Mouse (Mus musculus) forebrain, embryonic 16.5 days (tissue): ENCODE measurements at regions not wholly inside any gene's neighbourhood (a gene's known extent, or its start where the extent isn't known, plus 50 kb on each side); places are given as distances from the start of the nearest gene placed in this dataset.

Experiments
- ATAC-seq: fragments of 200-750 bp; cut with Nextera tagmentation; 2 replicates; pipeline ENCODE4 v1.8.0; 2017; ENCODE audit warnings: mild to moderate bottlenecking, moderate library complexity
- H3K27ac ChIP-seq: fragments of 300-500 bp; sonication (generic); 2 replicates; pipeline ENCODE4 v1.5.1; 2014; ENCODE audit warnings: low read length, control low read depth
- H3K27me3 ChIP-seq: fragments of 300-500 bp; sonication (generic); replicated peaks from 2 replicates; pipeline ENCODE4 v1.6.1; 2014; ENCODE audit warnings: low read length; ENCODE audit not compliant: control insufficient read depth, insufficient read depth
- H3K36me3 ChIP-seq: fragments of 300-500 bp; sonication (generic); 2 replicates; pipeline ENCODE4 v1.6.1; 2014; ENCODE audit not compliant: control insufficient read depth, insufficient read depth
- H3K4me1 ChIP-seq: fragments of 300-500 bp; sonication (generic); replicated peaks from 2 replicates; pipeline ENCODE4 v1.6.1; 2014; ENCODE audit warnings: low read length; ENCODE audit not compliant: control insufficient read depth, insufficient read depth
- H3K4me2 ChIP-seq: fragments of 300-500 bp; sonication (generic); 2 replicates; pipeline ENCODE4 v1.6.1; 2014; ENCODE audit warnings: mild to moderate bottlenecking, low read length, control low read depth
- H3K4me3 ChIP-seq: fragments of 300-500 bp; sonication (generic); replicated peaks from 2 replicates; pipeline ENCODE4 v1.5.1; 2014; ENCODE audit warnings: mild to moderate bottlenecking, low read length, control low read depth
- H3K9ac ChIP-seq: fragments of 300-500 bp; sonication (generic); replicated peaks from 2 replicates; pipeline ENCODE4 v1.6.1; 2014; ENCODE audit warnings: low read depth, low read length, control low read depth
- H3K9me3 ChIP-seq: fragments of 300-500 bp; sonication (generic); 2 replicates; pipeline ENCODE4 v1.6.1; 2016; ENCODE audit warnings: low read length; ENCODE audit not compliant: control insufficient read depth
- WGBS: fragments of 180-500 bp; shearing (Covaris S2); extraction: QIAGEN DNeasy Blood & Tissue Kit; methylation state at CpG from one replicate; pipeline ENCODE4 v1.1.7; 2014; 5-methylcytosine and 5-hydroxymethylcytosine counted together

GRCm38 (mm10) chr8:12521636-12522035 lies 51.2 kb upstream of the Spaca7 start:
- Histone ChIP-seq H3K36me3 (no peaks in the 10 kb centered on the region), H3K4me1 (no peaks in the 10 kb centered on the region; the same call in 1 of the 2 replicates), H3K27ac (no peak overlapping the region), H3K27me3 (no peaks in the 10 kb centered on the region), H3K4me2 (no peak overlapping the region; the same call in 1 of the 2 replicates), H3K9ac (no peak overlapping the region), H3K9me3 (peaks cover 4% of the 10 kb centered on the region), H3K4me3 (no peak overlapping the region)
- ATAC-seq = no peak
- 2% methylated on average over 9 of the region's 9 CpGs for WGBS
